Mouse (Mus musculus): Measurements from ENCODE around the gene Rhou. TPM values are rescaled to one million over a fixed set of nuclear protein-coding genes. Genes with fewer than 3 reads are reported as not detected.
A peak's percentile ranks its signal among the peaks of the same experiment; 100 is the strongest.

Rhou gene
- total and polyA plus RNA-seq, 3 experiments, result 0.08 to 0.16 TPM; not detected in 1

DNA sequence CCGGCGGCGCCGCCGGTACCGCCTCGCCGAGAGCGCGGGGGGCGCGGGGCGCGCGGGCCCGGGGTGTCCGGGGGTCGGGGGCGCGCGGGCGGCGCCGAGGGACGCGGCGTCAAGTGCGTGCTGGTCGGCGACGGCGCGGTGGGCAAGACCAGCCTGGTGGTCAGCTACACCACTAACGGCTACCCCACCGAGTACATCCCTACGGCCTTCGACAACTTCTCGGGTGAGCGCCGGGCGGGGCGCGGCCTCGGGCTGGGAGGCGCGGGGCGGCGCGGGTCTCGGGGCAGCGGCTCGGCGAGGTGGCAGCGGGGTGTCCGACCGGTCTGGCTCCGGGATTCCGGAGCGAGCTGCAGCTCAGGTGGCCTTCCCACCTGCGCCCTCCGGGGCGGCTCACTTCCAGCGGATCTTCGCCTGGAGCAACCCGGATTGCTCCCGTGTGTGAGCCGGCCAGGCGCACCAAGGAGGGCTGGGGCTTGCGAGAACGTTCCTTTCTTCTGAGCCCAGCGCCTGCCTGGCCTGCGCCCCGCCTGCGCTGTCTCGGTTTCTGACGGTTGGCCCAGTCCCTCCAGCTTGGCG is 353 bp downstream of the Rhou start:
- Histone ChIP-seq H3K4me1 (ENCODE audit: control insufficient read depth in 1 of 2, insufficient read depth in 2 of 2) (peaks cover 3% of the 10 kb centered on the region in 2 experiments; a peak in 1 of 4 replicates), H3K9ac (ENCODE audit: insufficient read depth, low read depth) (no peak overlapping the region), H3K79me2 (replicated peaks; ENCODE audit: control insufficient read depth, extremely low read depth, insufficient read depth, poor library complexity, severe bottlenecking) (no peaks in the 10 kb centered on the region), H3K4me2 (ENCODE audit: insufficient read depth, low read depth, poor library complexity, severe bottlenecking) (peak overlapping the region; percentile 40; the same call in 1 of the 2 replicates), H3K36me3 (replicated peaks in 1 of 2; ENCODE audit: control insufficient read depth in 1 of 2, insufficient read depth in 1 of 2, low read length in 1 of 2) (no peaks in the 10 kb centered on the region), H3K27ac (ENCODE audit: insufficient read depth, low read depth) (no peak overlapping the region), H3K4me3 (replicated peaks in 1 of 3; ENCODE audit: low read depth in 2 of 3, low read length in 2 of 3, poor library complexity in 1 of 3) (no peak overlapping the region), H3K27me3 (replicated peaks) (peaks cover 46% of the 10 kb centered on the region), H3K9me3 (replicated peaks; ENCODE audit: low read length) (peaks cover 6% of the 10 kb centered on the region)
- DNase-seq (ENCODE audit: extremely low read depth), result no peak
- dilution Hi-C loops (cut with MboI; ENCODE audit: extremely low pct_ligation_motif_present, extremely low pct_unique_long_range_greater_than_20kb, low sequenced_read_pairs) (no loop called here), in situ Hi-C loops (cut with MboI; ENCODE audit: low pct_ligation_motif_present, low pct_unique_long_range_greater_than_20kb, low sequenced_read_pairs) (loop anchor here (5.0 kb wide), 1 partner anchor 113 kb away; no protein-coding TSS in a partner anchor)
- TF ChIP-seq ETS1 (conservative IDR thresholded peaks at IDR 0.05; ENCODE audit: low read depth, low read length) (no peak), NELFE (IDR thresholded peaks at IDR 0.05; ENCODE audit: low read depth, low read length) (no peak), BHLHE40 (IDR thresholded peaks at IDR 0.05; ENCODE audit: low read depth, low read length) (no peak), E2F4 (IDR thresholded peaks at IDR 0.05; ENCODE audit: insufficient replicate concordance, low read depth, low read length) (no peak), HCFC1 (IDR thresholded peaks at IDR 0.05; ENCODE audit: low read depth, low read length) (no peak), ZKSCAN1 (IDR thresholded peaks at IDR 0.05; ENCODE audit: borderline replicate concordance, low read depth, low read length) (no peak), KAT2A (IDR thresholded peaks at IDR 0.05; ENCODE audit: insufficient replicate concordance, low read length) (no peak), ZMIZ1 (IDR thresholded peaks at IDR 0.05; ENCODE audit: low read depth, low read length) (no peak), CHD1 (IDR thresholded peaks at IDR 0.05; ENCODE audit: low read depth, low read length) (no peak), PAX5 (IDR thresholded peaks at IDR 0.05; ENCODE audit: low read length) (no peak), MYC (IDR thresholded peaks at IDR 0.05; ENCODE audit: low read depth, low read length) (no peak), GABPA (IDR thresholded peaks at IDR 0.05; ENCODE audit: insufficient replicate concordance, low read depth, low read length) (no peak), ZC3H11A (IDR thresholded peaks at IDR 0.05; ENCODE audit: low read depth, low read length) (no peak), TCF12 (IDR thresholded peaks at IDR 0.05; ENCODE audit: low read depth, low read length) (no peak), UBTF (IDR thresholded peaks at IDR 0.05; ENCODE audit: low read depth, low read length) (no peak), JUND (conservative IDR thresholded peaks at IDR 0.05; ENCODE audit: low read depth, low read length) (no peak), MEF2A (IDR thresholded peaks at IDR 0.05; ENCODE audit: borderline replicate concordance, low read depth, low read length) (no peak), JUN (IDR thresholded peaks at IDR 0.05; ENCODE audit: insufficient read depth, low read depth, low read length) (no peak), MAX (IDR thresholded peaks at IDR 0.05; ENCODE audit: low read length) (no peak), SMC3 (IDR thresholded peaks at IDR 0.05; ENCODE audit: low read depth, low read length) (no peak)

DNA sequence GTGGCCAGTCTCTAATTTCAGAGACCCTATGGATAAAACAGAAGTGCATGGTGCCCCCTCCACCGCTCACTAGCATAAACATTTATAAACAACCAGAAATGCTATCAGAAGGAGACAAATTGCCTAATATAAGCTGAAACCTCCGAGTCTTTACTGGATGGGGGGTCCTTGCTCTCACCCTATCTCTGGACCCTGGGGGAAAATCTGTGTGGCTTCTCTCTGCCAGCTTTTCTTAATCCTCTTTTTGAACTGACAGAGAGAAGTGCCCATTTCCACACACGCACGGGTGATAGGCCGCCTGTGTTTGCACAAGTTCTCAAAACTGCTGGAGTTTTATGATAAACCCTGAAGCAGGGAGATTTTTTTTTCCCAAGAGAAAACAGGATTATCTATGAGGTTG is 1.0 kb downstream of the Rhou start:
- no peak for DNase-seq (ENCODE audit: extremely low read depth)
- H3K36me3 ChIP-seq (replicated peaks in 1 of 2; ENCODE audit: control insufficient read depth in 1 of 2, insufficient read depth in 1 of 2, low read length in 1 of 2), result no peaks in the 10 kb centered on the region
- H3K79me2 ChIP-seq (replicated peaks; ENCODE audit: control insufficient read depth, extremely low read depth, insufficient read depth, poor library complexity, severe bottlenecking), result no peaks in the 10 kb centered on the region
- TF ChIP-seq MAFK (IDR thresholded peaks at IDR 0.05; ENCODE audit: insufficient replicate concordance, low read length), result no peak
- TF ChIP-seq MAX (IDR thresholded peaks at IDR 0.05; ENCODE audit: low read length), result no peak
- TF ChIP-seq MAZ (IDR thresholded peaks at IDR 0.05; ENCODE audit: low read depth, low read length), result no peak
- TF ChIP-seq JUND (conservative IDR thresholded peaks at IDR 0.05; ENCODE audit: low read depth, low read length), result no peak
- in situ Hi-C loops (cut with MboI; ENCODE audit: low pct_ligation_motif_present, low pct_unique_long_range_greater_than_20kb, low sequenced_read_pairs) (loop anchor here (5.0 kb wide), 1 partner anchor 113 kb away; no protein-coding TSS in a partner anchor), dilution Hi-C loops (cut with MboI; ENCODE audit: extremely low pct_ligation_motif_present, extremely low pct_unique_long_range_greater_than_20kb, low sequenced_read_pairs) (no loop called here)
- H3K9ac ChIP-seq (ENCODE audit: insufficient read depth, low read depth), result no peak overlapping the region
- no peak overlapping the region for H3K4me3 ChIP-seq (replicated peaks in 1 of 3; ENCODE audit: low read depth in 2 of 3, low read length in 2 of 3, poor library complexity in 1 of 3)
- H3K27me3 ChIP-seq (replicated peaks), result peaks cover 43% of the 10 kb centered on the region
- H3K4me2 ChIP-seq (ENCODE audit: insufficient read depth, low read depth, poor library complexity, severe bottlenecking), result no peak overlapping the region
- H3K9me3 ChIP-seq (replicated peaks; ENCODE audit: low read length), result peaks cover 6% of the 10 kb centered on the region
- peaks cover 3% of the 10 kb centered on the region in 2 experiments; a peak in 1 of 4 replicates for H3K4me1 ChIP-seq (ENCODE audit: control insufficient read depth in 1 of 2, insufficient read depth in 2 of 2)
- no peak overlapping the region for H3K27ac ChIP-seq (ENCODE audit: insufficient read depth, low read depth)

Data from CH12.LX (cell line).